Mouse (Mus musculus): ENCODE measurements around the gene Gm34302. TPM values are rescaled to one million over a fixed set of nuclear protein-coding genes. Genes with fewer than 3 reads are reported as not detected.

The Gm34302 gene
- total and polyA plus RNA-seq, 2 experiments from 2014 or later, result 1.2 TPM; not detected in 1

- DNase-seq (ENCODE audit: low spot score), result no peak
- TF ChIP-seq CTCF (IDR thresholded peaks at IDR 0.05; ENCODE audit: low read depth), result no peak
- no peak for TF ChIP-seq EP300 (IDR thresholded peaks at IDR 0.05; ENCODE audit: low read depth)
- H3K9me3 ChIP-seq (replicated peaks; ENCODE audit: control insufficient read depth, low read length), result no peaks in the 10 kb centered on the region
- H3K36me3 ChIP-seq (replicated peaks; ENCODE audit: control insufficient read depth, insufficient read depth, low read length), result no peaks in the 10 kb centered on the region
- no peak overlapping the region for H3K4me3 ChIP-seq (ENCODE audit: low read depth, low read length)
- no peak overlapping the region for H3K27ac ChIP-seq (ENCODE audit: low read depth)
- H3K9ac ChIP-seq (replicated peaks; ENCODE audit: low read depth, low read length), result no peak overlapping the region
- H3K4me2 ChIP-seq (ENCODE audit: low read depth, low read length), result no peak overlapping the region
- WGBS, result 70% methylated on average over 5 of the region's 5 CpGs
- ATAC-seq (ENCODE audit: insufficient read depth, low read depth), result no peak
- no peaks in the 10 kb centered on the region for H3K4me1 ChIP-seq (ENCODE audit: control insufficient read depth, insufficient read depth)
- H3K27me3 ChIP-seq (ENCODE audit: control insufficient read depth, insufficient read depth, low read length), result no peaks in the 10 kb centered on the region
Measured at GRCm38 (mm10) chr3:63508924-63509323, 25.2 kb upstream of the Gm34302 start.

- H3K4me3 ChIP-seq (ENCODE audit: low read depth, low read length), result no peak overlapping the region
- no peaks in the 10 kb centered on the region for H3K4me1 ChIP-seq (ENCODE audit: control insufficient read depth, insufficient read depth)
- H3K9ac ChIP-seq (replicated peaks; ENCODE audit: low read depth, low read length), result no peak overlapping the region
- TF ChIP-seq CTCF (IDR thresholded peaks at IDR 0.05; ENCODE audit: low read depth) (no peak), EP300 (IDR thresholded peaks at IDR 0.05; ENCODE audit: low read depth) (no peak)
- H3K4me2 ChIP-seq (ENCODE audit: low read depth, low read length), result no peak overlapping the region
- ATAC-seq (ENCODE audit: insufficient read depth, low read depth) (no peak), DNase-seq (ENCODE audit: low spot score) (no peak)
- no peaks in the 10 kb centered on the region for H3K27me3 ChIP-seq (ENCODE audit: control insufficient read depth, insufficient read depth, low read length)
- H3K9me3 ChIP-seq (replicated peaks; ENCODE audit: control insufficient read depth, low read length), result no peaks in the 10 kb centered on the region
- 69% methylated on average over 5 of the region's 5 CpGs for WGBS
- H3K27ac ChIP-seq (ENCODE audit: low read depth), result no peak overlapping the region
- no peaks in the 10 kb centered on the region for H3K36me3 ChIP-seq (replicated peaks; ENCODE audit: control insufficient read depth, insufficient read depth, low read length)
Measured at GRCm38 (mm10) chr3:63504433-63504832, 20.8 kb upstream of the Gm34302 start.

- H3K4me1 ChIP-seq (ENCODE audit: control insufficient read depth, insufficient read depth), result no peaks in the 10 kb centered on the region
- DNase-seq (ENCODE audit: low spot score) (no peak), ATAC-seq (ENCODE audit: insufficient read depth, low read depth) (no peak)
- H3K27me3 ChIP-seq (ENCODE audit: control insufficient read depth, insufficient read depth, low read length), result no peaks in the 10 kb centered on the region
- no peak overlapping the region for H3K9ac ChIP-seq (replicated peaks; ENCODE audit: low read depth, low read length)
- no peak overlapping the region for H3K4me2 ChIP-seq (ENCODE audit: low read depth, low read length)
- WGBS, result 58% methylated on average over 5 of the region's 5 CpGs
- TF ChIP-seq CTCF (IDR thresholded peaks at IDR 0.05; ENCODE audit: low read depth) (no peak), EP300 (IDR thresholded peaks at IDR 0.05; ENCODE audit: low read depth) (no peak)
- H3K36me3 ChIP-seq (replicated peaks; ENCODE audit: control insufficient read depth, insufficient read depth, low read length), result no peaks in the 10 kb centered on the region
- no peaks in the 10 kb centered on the region for H3K9me3 ChIP-seq (replicated peaks; ENCODE audit: control insufficient read depth, low read length)
- H3K4me3 ChIP-seq (ENCODE audit: low read depth, low read length), result no peak overlapping the region
- no peak overlapping the region for H3K27ac ChIP-seq (ENCODE audit: low read depth)
Measured at GRCm38 (mm10) chr3:63494625-63495382, 11.1 kb upstream of the Gm34302 start.

- Histone ChIP-seq H3K36me3 (replicated peaks; ENCODE audit: control insufficient read depth, insufficient read depth, low read length) (no peaks in the 10 kb centered on the region), H3K27ac (ENCODE audit: low read depth) (no peak overlapping the region), H3K4me1 (ENCODE audit: control insufficient read depth, insufficient read depth) (no peaks in the 10 kb centered on the region), H3K9ac (replicated peaks; ENCODE audit: low read depth, low read length) (no peak overlapping the region), H3K4me2 (ENCODE audit: low read depth, low read length) (no peak overlapping the region), H3K9me3 (replicated peaks; ENCODE audit: control insufficient read depth, low read length) (no peaks in the 10 kb centered on the region), H3K27me3 (ENCODE audit: control insufficient read depth, insufficient read depth, low read length) (no peaks in the 10 kb centered on the region), H3K4me3 (ENCODE audit: low read depth, low read length) (no peak overlapping the region)
- ATAC-seq (ENCODE audit: insufficient read depth, low read depth) (no peak), DNase-seq (ENCODE audit: low spot score) (no peak)
- TF ChIP-seq EP300 (IDR thresholded peaks at IDR 0.05; ENCODE audit: low read depth), result no peak
- TF ChIP-seq CTCF (IDR thresholded peaks at IDR 0.05; ENCODE audit: low read depth), result no peak
- 63% methylated on average over 4 of the region's 4 CpGs for WGBS
Measured at GRCm38 (mm10) chr3:63493563-63493962, 9.9 kb upstream of the Gm34302 start.

- Histone ChIP-seq H3K4me2 (ENCODE audit: low read depth, low read length) (no peak overlapping the region), H3K27me3 (ENCODE audit: control insufficient read depth, insufficient read depth, low read length) (no peaks in the 10 kb centered on the region), H3K4me3 (ENCODE audit: low read depth, low read length) (no peak overlapping the region), H3K9me3 (replicated peaks; ENCODE audit: control insufficient read depth, low read length) (no peaks in the 10 kb centered on the region), H3K4me1 (ENCODE audit: control insufficient read depth, insufficient read depth) (peaks cover 3% of the 10 kb centered on the region; the same call in 1 of the 2 replicates), H3K36me3 (replicated peaks; ENCODE audit: control insufficient read depth, insufficient read depth, low read length) (no peaks in the 10 kb centered on the region), H3K27ac (ENCODE audit: low read depth) (no peak overlapping the region), H3K9ac (replicated peaks; ENCODE audit: low read depth, low read length) (no peak overlapping the region)
- 45% methylated on average over 1 of the region's 1 CpGs for WGBS
- TF ChIP-seq EP300 (IDR thresholded peaks at IDR 0.05; ENCODE audit: low read depth), result no peak
- no peak for TF ChIP-seq CTCF (IDR thresholded peaks at IDR 0.05; ENCODE audit: low read depth)
- DNase-seq (ENCODE audit: low spot score) (no peak), ATAC-seq (ENCODE audit: insufficient read depth, low read depth) (no peak)
Measured at GRCm38 (mm10) chr3:63440426-63441125, 43.1 kb downstream of the Gm34302 start.
